Mouse (Mus musculus) frontal cortex, postnatal 10 days (tissue): ENCODE results near the gene Gm5286.
"Not testable (repeated sequence)": the region's sequence is repeated elsewhere in the genome, so short reads cannot be mapped to it uniquely, and the experiment has no call there.

ENCODE experiments used
- DNase-seq, 2 experiments: peaks; one replicate each; pipeline ENCODE4 v3.0.0; 2022; ENCODE audit warnings: low spot score in 2 of 2, mixed read lengths in 1 of 2

The Gm5286 gene

GRCm38 (mm10) chr3:94196414-94196813 lies at the start of gene Gm5286:
Gene Gm5286 (plus strand): TSS chr3:94196714.
- DNase-seq: not testable (repeated sequence)

- DNase-seq: not testable (repeated sequence)
These were observed 29.2 kb upstream of the Gm5286 start for GRCm38 (mm10) chr3:94167351-94167750.

GRCm38 (mm10) chr3:94178093-94178492 lies 18.4 kb upstream of the Gm5286 start, which contains the start of gene Gm10696:
Gene Gm10696 (minus strand): TSS chr3:94178193.
- not testable (repeated sequence) for DNase-seq
